Mouse (Mus musculus): ENCODE results near the gene Cd82.
A peak's percentile ranks its signal among the peaks of the same experiment; 100 is the strongest.

The Cd82 gene

GRCm38 (mm10) chr2:93466314-93466713 lies 3.4 kb upstream of the Cd82 start:
- DNase-seq (ENCODE audit: low spot score) = no peak

- DNase-seq (ENCODE audit: low spot score) = peak; percentile 92
These were observed 848 bp downstream of the Cd82 start for GRCm38 (mm10) chr2:93461869-93462714.

GRCm38 (mm10) chr2:93460786-93461469 lies 2.0 kb downstream of the Cd82 start:
- no peak for DNase-seq (ENCODE audit: low spot score)

DNA sequence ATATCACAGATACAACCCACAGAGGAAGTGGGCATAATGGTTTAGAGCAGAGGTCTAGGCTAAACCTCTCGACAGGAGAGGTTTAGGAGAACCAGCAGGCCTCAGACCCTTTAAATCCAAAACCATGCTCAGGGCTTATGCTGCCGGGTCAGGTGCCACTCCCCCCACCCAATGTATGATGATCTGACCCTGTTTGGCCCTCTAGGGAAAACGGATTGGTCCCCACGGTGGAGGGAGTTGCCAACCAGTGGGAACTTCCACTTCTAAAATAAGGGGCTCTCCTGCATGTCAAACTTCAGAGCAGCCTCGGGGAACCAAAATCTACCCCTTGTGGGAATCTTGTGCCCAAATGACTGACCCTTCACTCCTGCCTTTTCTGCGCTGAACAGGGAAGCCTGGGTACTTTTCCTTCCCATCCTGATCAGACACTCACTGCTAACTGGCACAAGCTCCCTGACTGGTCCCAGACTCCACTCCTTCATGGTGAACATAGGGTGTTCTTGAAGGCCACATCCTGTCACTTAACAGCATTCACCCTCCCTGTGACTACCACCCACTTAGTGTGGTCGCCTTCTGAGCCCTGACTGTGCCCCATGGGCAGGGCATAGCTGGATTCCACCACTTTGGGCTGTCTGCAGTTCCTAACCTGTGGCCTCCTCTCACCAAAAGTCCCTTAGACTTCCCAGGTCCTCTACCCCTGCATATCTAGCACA lies 3.6 kb downstream of the Cd82 start:
- no peak for DNase-seq (ENCODE audit: low spot score)

GRCm38 (mm10) chr2:93458332-93459207 lies 4.4 kb downstream of the Cd82 start:
- no peak for DNase-seq (ENCODE audit: low spot score)

DNA sequence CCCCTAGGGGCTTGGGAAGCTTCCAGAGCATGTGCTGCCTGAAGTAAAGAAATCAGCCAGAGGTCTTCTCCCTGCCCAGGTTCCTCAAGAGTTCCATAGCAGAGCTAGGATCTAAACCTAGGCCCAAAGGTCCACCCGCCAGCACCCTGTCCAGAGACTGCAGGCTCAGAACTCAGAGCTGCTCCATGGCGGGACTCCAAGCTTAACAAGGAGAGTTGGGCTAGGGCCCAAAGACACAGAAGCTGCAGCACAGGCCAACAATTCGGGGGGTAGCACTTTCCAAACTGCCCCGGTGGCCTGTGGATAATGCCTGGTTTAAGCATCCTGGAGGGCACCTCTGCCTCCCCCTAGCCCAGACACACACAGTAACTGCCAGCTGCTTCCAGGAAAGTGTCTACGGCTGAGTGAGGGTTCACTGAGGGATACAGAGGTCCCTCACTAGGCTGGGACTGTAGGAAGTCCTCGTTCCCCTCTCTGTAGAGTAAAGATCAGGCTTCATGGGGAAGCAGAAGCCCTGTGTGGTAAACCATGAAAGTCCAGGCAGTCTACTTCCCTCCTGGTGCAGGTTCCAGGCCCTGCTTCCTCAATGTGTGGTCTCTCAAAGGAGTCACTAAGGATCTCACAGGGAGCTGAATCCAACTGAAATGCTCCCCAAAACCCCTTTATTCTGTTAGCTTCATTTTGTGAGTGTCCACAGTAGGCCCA lies 5.4 kb downstream of the Cd82 start:
- DNase-seq (ENCODE audit: low spot score) = no peak

DNA sequence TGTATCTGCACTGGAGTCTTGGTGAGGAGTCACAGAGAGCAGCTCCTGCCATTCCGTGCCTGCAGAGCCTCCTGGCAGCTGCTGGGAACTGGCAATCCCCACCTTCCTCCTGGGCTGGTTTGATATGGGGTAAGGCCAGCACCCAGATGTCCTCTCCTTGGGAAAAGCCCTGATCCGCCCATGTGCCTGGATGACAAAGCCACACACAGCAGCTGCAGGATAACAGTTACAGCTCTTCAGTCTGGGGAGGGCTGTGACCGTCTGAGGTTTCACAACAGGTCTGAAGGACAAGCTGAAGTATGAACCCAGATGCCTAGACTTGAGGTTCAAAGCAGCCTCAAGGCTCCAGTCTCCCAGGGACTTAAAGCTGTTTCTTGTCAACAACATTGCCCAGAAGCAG lies 6.8 kb downstream of the Cd82 start:
- no peak for DNase-seq (ENCODE audit: low spot score)

DNA sequence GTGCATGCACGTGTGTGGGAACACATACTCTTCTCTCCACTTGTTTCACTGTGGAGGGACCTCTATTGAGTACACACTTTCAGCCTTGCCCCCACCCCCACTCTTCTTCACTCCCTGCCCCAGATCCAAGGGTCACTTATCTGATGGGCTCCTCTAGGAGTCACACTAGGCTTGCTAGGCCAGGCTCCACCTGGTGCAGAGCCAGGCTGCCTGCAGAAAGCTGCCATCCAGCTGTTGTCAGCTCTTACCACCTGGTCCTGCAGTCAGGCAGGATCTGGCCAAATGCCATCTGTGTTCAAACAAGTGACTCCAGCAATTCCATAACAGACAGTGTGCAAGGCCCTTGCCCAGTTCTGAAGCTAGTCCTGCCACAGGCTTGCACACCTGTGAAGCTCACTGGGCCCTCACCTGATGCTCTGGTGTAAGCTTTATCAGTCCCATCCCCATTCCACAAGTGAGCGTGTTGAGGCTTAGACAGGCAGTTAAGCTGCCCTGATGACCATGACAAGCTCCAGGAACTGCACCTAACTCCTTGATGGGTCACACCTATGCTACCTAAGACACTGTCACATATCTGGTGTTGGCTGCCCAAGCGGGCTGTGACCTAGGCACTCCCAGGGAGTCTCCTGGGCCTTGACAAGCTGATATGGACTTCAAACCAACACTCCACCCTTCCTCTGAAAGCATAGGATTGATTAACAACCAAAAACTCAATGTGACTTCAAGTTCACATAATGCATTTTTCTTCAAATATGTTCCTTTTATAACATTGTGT lies 7.9 kb downstream of the Cd82 start:
- DNase-seq (ENCODE audit: low spot score) = no peak

GRCm38 (mm10) chr2:93454334-93454733 lies 8.6 kb downstream of the Cd82 start:
- no peak for DNase-seq (ENCODE audit: low spot score)

DNA sequence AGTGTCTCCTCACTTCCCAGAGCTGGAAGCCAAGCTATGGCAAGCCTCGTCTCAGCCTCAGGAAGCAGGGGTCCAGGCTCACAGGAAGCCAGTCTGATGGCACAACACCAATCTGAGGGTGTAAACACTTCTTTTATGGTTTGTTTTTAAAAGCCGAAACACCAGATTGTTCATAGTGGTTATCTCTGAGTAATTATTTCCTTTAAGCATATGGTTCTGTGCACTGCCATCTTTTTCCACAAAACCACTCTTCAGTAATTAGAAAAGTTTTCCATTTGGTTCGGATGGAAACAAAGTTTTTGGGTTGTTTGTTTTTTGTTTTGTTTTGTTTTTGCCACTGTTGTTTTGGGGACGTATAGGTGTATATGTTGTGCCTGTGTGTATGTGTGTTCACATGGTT lies 9.9 kb downstream of the Cd82 start:
- DNase-seq (ENCODE audit: low spot score) = no peak

DNA sequence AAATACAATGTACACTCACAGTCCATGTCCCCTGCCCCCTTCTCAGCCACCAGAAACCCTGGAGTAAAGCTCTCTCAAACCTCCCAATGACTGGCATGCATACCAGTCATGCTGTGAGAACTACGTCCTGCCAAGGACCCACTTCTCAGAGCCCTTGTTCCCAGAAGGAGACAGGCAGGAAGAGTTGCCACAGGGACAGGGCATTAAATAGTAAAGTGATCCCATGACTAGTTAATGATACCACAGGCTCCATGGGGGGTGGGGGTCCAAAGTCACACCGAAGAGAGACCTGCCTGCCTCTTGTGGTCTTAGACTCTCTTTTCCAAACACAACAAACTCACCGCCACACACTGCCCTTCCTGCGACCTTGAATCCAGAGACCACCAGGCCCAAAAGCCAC lies 10.4 kb downstream of the Cd82 start:
- no peak for DNase-seq (ENCODE audit: low spot score)

DNA sequence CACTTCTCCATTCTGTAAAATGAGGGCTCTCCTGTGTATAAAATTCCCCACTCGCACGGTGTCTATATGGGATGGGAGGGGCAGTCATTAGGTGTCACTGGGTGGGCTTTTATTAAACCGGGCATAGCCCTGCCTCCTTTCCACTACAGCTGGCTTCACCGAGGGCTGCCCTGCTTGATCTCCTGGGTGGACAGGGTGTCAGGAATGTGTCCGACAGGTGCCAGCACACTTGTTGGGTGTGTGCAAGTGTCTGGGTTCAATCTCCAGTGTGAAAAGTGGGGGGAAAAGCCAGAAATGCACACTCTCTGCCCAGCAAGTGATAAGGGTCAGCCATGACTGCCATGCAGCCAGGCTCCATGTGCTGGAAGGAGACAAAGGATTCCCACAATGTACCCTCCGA lies 10.9 kb downstream of the Cd82 start:
- no peak for DNase-seq (ENCODE audit: low spot score)

GRCm38 (mm10) chr2:93451219-93451938 lies 11.6 kb downstream of the Cd82 start:
- no peak for DNase-seq (ENCODE audit: low spot score)

GRCm38 (mm10) chr2:93450695-93451094 lies 12.2 kb downstream of the Cd82 start:
- DNase-seq (ENCODE audit: low spot score) = no peak

GRCm38 (mm10) chr2:93449657-93450056 lies 13.3 kb downstream of the Cd82 start:
- DNase-seq (ENCODE audit: low spot score) = no peak

DNA sequence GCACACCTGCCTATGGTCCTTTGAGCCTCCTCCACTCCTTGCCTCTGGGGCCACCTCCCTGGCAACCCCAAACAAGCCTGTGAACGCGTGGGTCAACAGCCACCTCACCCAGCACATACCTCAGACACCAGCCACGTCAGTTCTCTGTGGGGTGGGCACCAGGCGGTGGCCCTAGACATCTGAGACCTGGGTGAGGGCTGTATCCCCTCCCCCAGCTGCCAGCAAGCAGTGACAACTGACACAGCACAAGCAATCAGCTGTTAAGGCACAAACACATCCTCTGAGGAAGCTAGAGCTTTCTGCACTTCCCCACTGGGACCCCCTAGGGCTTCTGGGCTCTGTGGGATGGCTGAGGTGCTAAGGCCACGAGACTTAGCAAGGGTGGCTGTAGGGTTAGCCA lies 14.2 kb downstream of the Cd82 start:
- no peak for DNase-seq (ENCODE audit: low spot score)

- no peak for DNase-seq (ENCODE audit: low spot score)
These were observed 15.3 kb downstream of the Cd82 start for GRCm38 (mm10) chr2:93447500-93448249.

GRCm38 (mm10) chr2:93446606-93447353 lies 16.2 kb downstream of the Cd82 start:
- DNase-seq (ENCODE audit: low spot score) = no peak

All from layer of hippocampus, adult 11-12 months (tissue).